Comparison of ENCODE assay signal across 9 mouse cellular contexts in the genomic region with DNA sequence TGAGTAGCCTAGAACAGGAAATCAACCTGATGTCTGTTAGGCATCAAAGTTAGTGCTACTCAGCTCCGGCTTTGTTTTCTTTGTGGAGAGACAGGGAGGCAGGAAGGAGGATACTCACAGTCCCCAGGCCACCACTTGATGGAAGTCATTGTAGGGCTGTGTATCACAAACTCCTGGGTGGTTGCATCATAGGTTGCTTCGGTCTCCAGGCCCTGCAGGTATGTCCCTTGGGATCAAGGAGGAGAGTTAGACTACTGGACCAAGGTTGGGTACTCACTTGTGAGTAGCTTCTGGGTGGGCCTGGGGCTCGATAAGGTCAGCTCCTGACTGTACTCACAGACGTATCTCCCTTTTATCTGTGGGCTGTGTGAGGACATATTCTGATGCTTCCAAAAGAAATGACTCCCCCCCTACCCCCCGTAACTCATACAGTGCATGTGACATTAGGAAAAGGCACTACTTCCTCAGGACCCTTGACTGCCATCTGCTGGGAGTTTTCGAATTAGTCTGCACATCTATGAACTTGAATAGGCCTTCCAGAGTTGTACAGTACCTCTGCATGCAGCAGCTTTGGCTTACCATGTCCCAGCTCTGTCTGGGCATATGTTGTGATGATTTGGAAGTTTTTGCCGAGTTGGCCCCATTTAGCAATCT. TPM values are rescaled to one million over a fixed set of nuclear protein-coding genes. Genes with fewer than 3 reads are reported as not detected.
DNase-seq lines count a peak whose midpoint lies in the region; ATAC-seq and TF ChIP-seq lines count a peak whose summit lies in the region.
"Had no signal": no experiment of that assay in that cellular context is flagged by ENCODE, and none has a peak within 500 bp of the region (broad histone marks: within the 10 kb centered on the region; RNA-seq: fewer than 3 reads in every experiment).

No protein-coding gene starts in this region.

- no peak overlapping the region for H3K27ac ChIP-seq in gastrocnemius, adult 2 months
- H3K27ac ChIP-seq: heart, embryonic 15.5 days had no signal

- intact Hi-C loops in gastrocnemius, adult 2 months (cut with DNase I), result loop anchor here (5.0 kb wide), 1 partner anchor 38 kb away; no protein-coding TSS in a partner anchor
- intact Hi-C loops in heart, postnatal 36 days (cut with DNase I), result loop anchor here (2.0 to 5.0 kb wide), 2 partner anchors 162 to 293 kb away; no protein-coding TSS in a partner anchor

- TF ChIP-seq CTCF in gastrocnemius, adult 2 months (IDR thresholded peaks at IDR 0.05), result peak; percentile 52

- DNase-seq in gastrocnemius, adult 2 months, result peak; percentile 42
- no peak for DNase-seq in gastrocnemius, postnatal 25 days
- DNase-seq in adrenal gland, adult 18-20 months (ENCODE audit: low spot score in 2 of 2), result peak; percentile 18 to 46
- DNase-seq in embryo, embryonic 10 days (ENCODE audit: low spot score), result peak; percentile 64
- peak; percentile 47 to 61 for DNase-seq in heart, postnatal 36 days
- DNase-seq in layer of hippocampus, adult 9-11 months, result peak; percentile 68
- DNase-seq in spleen, postnatal 4 days (ENCODE audit: low spot score in 2 of 2), result peak; percentile 34 to 69

- no peak overlapping the region for H3K4me3 ChIP-seq in gastrocnemius, adult 2 months
- H3K4me3 ChIP-seq: heart, embryonic 15.5 days had no signal

- ATAC-seq in megakaryocyte progenitor cell, adult 5-6 weeks (replicated peaks; ENCODE audit: poor library complexity), result peak; percentile 83

RNA-seq across cellular contexts. Expression of a gene that starts 4.0 kb away (rescaled TPM):
- total RNA-seq in gastrocnemius, adult 2 months (2021), result under 1 TPM; 0.28 to 0.54 TPM
- total RNA-seq in gastrocnemius, postnatal 25 days (2021), result under 1 TPM in 1 of 2 experiments, not detected in 1; 0.35 TPM
- total RNA-seq in adrenal gland, adult 18-20 months (2021), result 1 to 10 TPM in 1 of 2 experiments, under 1 TPM in 1; 0.23 to 1.7 TPM
- under 1 TPM; 0.27 to 0.61 TPM for total RNA-seq in heart, postnatal 36 days (2021)
- not detected in 2 replicates for total RNA-seq in megakaryocyte progenitor cell, adult 5-6 weeks (2015)
- total RNA-seq in megakaryocyte progenitor cell, adult 5-6 weeks (2017), result not detected in 2 replicates

RNA-seq across cellular contexts. Expression of a gene that starts 41.3 kb away (rescaled TPM):
- 1 to 10 TPM; 7.7 to 9.3 TPM for total RNA-seq in gastrocnemius, adult 2 months (2021)
- 1 to 10 TPM; 5.7 to 6.8 TPM for total RNA-seq in gastrocnemius, postnatal 25 days (2021)
- total RNA-seq in adrenal gland, adult 18-20 months (2021), result 10 to 100 TPM; 13.2 to 16.2 TPM
- total RNA-seq in heart, postnatal 36 days (2021), result 1 to 10 TPM; 9.3 to 9.5 TPM
- 4.2 and 4.7 TPM in 2 replicates for total RNA-seq in megakaryocyte progenitor cell, adult 5-6 weeks (2015)
- 3.9 and 5.2 TPM in 2 replicates for total RNA-seq in megakaryocyte progenitor cell, adult 5-6 weeks (2017)
